Mouse (Mus musculus) layer of hippocampus, adult 18-20 months (tissue): ENCODE results near the gene Ebpl. TPM values are rescaled to one million over a fixed set of nuclear protein-coding genes. Genes with fewer than 3 reads are reported as not detected.

Experiments used
- total RNA-seq, 2 experiments: library from RNA; stranded (reverse); gene quantifications; 2 replicates each; pipeline ENCODE4 v1.2.3; 2021

Ebpl gene
- total RNA-seq, 2 experiments from 2014 or later, result 4.8 to 5.1 TPM

Other genes with a start within 250 kb of the Ebpl start
- gene Sacs, start 222.0 kb downstream of the Ebpl start, total RNA-seq, result 10 to 100 TPM; 49.4 to 52.7 TPM
- under 1 TPM in 1 of 2 experiments, not detected in 1; 0.15 TPM for gene Sgcg, start 101.9 kb downstream of the Ebpl start, total RNA-seq
- under 1 TPM; 0.81 to 0.94 TPM for gene Arl11, start 50.7 kb downstream of the Ebpl start, total RNA-seq
- 10 to 100 TPM; 70.2 to 71.2 TPM for gene Kpna3, start 79.4 kb upstream of the Ebpl start, total RNA-seq
- gene Spryd7, start 196.4 kb upstream of the Ebpl start, total RNA-seq, result 10 to 100 TPM; 47.9 to 49.6 TPM
- 10 to 100 TPM; 12.1 to 12.5 TPM for gene Trim13, start 237.8 kb upstream of the Ebpl start, total RNA-seq
- under 1 TPM; 0.97 to 0.99 TPM for gene Kcnrg, start 247.0 kb upstream of the Ebpl start, total RNA-seq